Mouse (Mus musculus): Measurements from ENCODE around the gene Sema3g.

DNA sequence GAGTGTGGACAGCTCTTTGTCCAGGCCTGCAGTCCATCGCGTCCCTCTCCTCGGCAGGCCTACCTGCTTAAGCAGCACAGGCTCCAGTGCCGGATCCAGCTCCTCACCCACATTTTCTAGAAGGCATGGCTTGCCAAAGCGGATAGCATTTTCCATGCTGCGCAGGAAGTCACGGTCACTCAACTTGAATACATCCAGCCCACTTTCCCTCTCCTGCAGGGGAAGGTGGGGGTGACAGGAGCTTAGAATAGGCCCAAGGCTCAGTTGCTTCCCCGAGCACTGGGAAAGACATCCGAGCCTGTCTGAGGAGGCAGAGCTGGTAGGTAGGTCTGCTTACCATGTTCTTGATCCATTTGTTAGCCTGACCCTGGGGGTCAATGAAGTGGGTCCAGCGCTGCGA, 50.0 kb downstream of the Sema3g start:
- no peak for TF ChIP-seq GATA1 (IDR thresholded peaks at IDR 0.05; ENCODE audit: low read length)
- TF ChIP-seq TAL1 (IDR thresholded peaks at IDR 0.05; ENCODE audit: low read length): no peak

All from erythroblast, embryonic 14.5 days (primary cell).